Mouse (Mus musculus): ENCODE data around the gene Gstp1. TPM values are rescaled to one million over a fixed set of nuclear protein-coding genes. Genes with fewer than 3 reads are reported as not detected.

The Gstp1 gene
- polyA plus RNA-seq, 1 experiment from 2014 or later: 441 TPM

DNA sequence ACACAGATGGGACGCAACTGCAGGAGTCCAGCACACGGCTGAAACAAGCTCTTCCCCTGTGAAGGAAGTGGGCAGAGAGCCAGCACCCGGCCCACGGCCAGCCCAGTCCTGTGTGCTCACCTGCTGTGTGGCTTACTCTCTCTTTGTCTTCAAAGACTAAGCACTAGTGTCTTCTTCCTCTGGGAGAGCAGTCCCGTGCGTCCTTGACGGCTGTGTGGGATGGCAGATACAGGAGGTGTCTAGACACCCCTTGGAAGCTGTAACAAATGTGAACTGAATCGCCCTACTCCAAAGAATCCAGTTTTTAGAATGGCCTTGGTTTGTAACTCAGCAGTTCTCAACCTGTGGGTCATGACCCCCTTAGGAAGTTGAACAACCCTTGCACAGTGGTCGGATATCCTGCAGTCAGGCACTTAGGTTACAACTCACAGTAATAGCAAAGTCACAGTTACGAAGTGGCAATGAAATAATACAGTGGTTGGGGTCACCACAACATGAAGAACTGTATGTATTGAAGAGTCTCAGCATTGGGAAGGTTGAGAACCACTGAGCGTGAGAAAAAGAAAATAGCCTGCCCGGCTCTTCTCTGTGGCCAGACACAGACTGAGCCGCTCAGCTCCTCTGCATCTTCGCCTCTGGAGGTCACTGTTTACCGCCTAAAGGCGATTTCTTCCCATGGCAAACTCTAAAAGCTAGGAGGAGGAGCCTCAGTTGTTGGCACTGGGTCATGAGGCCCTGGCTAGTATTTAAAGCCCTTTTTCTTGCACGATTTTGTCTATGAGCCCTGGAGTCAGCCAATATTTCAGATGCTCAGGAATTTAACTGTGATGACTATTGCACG, 18.8 kb downstream of the Gstp1 start:
- no peak overlapping the region for H3K9ac ChIP-seq (ENCODE audit: low read depth, low read length)

DNA sequence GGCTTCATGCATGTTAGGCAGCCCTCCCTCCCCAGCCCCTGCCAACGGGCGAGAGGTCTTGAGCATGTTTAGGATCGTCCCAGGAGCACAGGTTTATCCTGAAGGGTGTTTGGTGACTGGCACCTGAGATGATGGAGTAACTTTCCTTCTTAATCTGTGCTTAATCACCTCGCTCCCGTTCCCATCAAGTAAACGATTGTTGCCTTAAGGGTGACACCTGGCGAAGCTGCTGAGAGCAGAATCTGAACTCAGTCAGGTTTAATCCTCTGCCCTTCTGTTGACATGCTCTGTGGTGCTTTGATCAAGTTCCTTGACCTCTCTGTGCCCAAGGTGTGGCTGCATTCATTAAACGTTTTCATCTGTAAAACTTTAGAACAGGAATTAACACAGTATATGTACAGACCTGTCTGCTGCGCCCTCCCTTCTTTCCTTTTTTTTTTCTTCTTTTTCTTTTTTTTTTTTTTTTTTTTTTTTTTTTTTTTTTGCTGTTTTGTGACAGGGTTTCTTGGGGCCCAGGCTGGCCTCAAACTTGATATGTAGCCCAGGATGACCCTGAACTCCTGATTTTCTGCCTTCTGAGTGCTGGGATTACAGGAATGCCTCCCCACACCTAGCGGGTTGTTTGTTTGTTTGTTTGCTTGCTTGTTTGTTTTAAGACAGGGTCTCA, 19.7 kb downstream of the Gstp1 start:
- 68% methylated on average over 10 of the region's 10 CpGs for WGBS

More for the DNA sequence above, 18.8 kb downstream of the Gstp1 start:
- 30% methylated on average over 18 of the region's 18 CpGs for WGBS
- ATAC-seq (replicated peaks; ENCODE audit: low FRiP score, low read depth) (peak; percentile 81), DNase-seq (ENCODE audit: low spot score) (peak; percentile 95)
- Histone ChIP-seq H3K27ac (no peak overlapping the region), H3K36me3 (ENCODE audit: insufficient read depth, low read length) (no peaks in the 10 kb centered on the region), H3K4me1 (replicated peaks; ENCODE audit: insufficient read depth, low read length) (no peaks in the 10 kb centered on the region), H3K27me3 (ENCODE audit: insufficient read depth, low read length) (no peaks in the 10 kb centered on the region), H3K9me3 (replicated peaks; ENCODE audit: low read length) (no peaks in the 10 kb centered on the region), H3K4me2 (ENCODE audit: low read length) (no peak overlapping the region), H3K4me3 (replicated peaks; ENCODE audit: low read depth, low read length) (no peak overlapping the region)
- peak; percentile 91 for TF ChIP-seq CTCF (IDR thresholded peaks at IDR 0.05; ENCODE audit: low read depth)

GRCm38 (mm10) chr19:4015635-4016034, 22.1 kb downstream of the Gstp1 start:
- Histone ChIP-seq H3K27ac (no peak overlapping the region), H3K9ac (ENCODE audit: low read depth, low read length) (no peak overlapping the region), H3K9me3 (replicated peaks; ENCODE audit: low read length) (no peaks in the 10 kb centered on the region), H3K4me1 (replicated peaks; ENCODE audit: insufficient read depth, low read length) (no peaks in the 10 kb centered on the region), H3K4me2 (ENCODE audit: low read length) (no peak overlapping the region), H3K36me3 (ENCODE audit: insufficient read depth, low read length) (no peaks in the 10 kb centered on the region), H3K4me3 (replicated peaks; ENCODE audit: low read depth, low read length) (no peak overlapping the region), H3K27me3 (ENCODE audit: insufficient read depth, low read length) (no peaks in the 10 kb centered on the region)
- 67% methylated on average over 5 of the region's 5 CpGs for WGBS
- TF ChIP-seq CTCF (IDR thresholded peaks at IDR 0.05; ENCODE audit: low read depth): no peak
- DNase-seq (ENCODE audit: low spot score) (no peak), ATAC-seq (replicated peaks; ENCODE audit: low FRiP score, low read depth) (no peak)

More for the DNA sequence above, 19.7 kb downstream of the Gstp1 start:
- no peak overlapping the region for H3K4me3 ChIP-seq (replicated peaks; ENCODE audit: low read depth, low read length)
- DNase-seq (ENCODE audit: low spot score) (no peak), ATAC-seq (replicated peaks; ENCODE audit: low FRiP score, low read depth) (no peak)
- TF ChIP-seq CTCF (IDR thresholded peaks at IDR 0.05; ENCODE audit: low read depth): no peak
- no peaks in the 10 kb centered on the region for H3K27me3 ChIP-seq (ENCODE audit: insufficient read depth, low read length)
- no peaks in the 10 kb centered on the region for H3K9me3 ChIP-seq (replicated peaks; ENCODE audit: low read length)
- no peak overlapping the region for H3K27ac ChIP-seq
- no peaks in the 10 kb centered on the region for H3K4me1 ChIP-seq (replicated peaks; ENCODE audit: insufficient read depth, low read length)
- H3K36me3 ChIP-seq (ENCODE audit: insufficient read depth, low read length): no peaks in the 10 kb centered on the region
- H3K4me2 ChIP-seq (ENCODE audit: low read length): no peak overlapping the region
- H3K9ac ChIP-seq (ENCODE audit: low read depth, low read length): no peak overlapping the region

DNA sequence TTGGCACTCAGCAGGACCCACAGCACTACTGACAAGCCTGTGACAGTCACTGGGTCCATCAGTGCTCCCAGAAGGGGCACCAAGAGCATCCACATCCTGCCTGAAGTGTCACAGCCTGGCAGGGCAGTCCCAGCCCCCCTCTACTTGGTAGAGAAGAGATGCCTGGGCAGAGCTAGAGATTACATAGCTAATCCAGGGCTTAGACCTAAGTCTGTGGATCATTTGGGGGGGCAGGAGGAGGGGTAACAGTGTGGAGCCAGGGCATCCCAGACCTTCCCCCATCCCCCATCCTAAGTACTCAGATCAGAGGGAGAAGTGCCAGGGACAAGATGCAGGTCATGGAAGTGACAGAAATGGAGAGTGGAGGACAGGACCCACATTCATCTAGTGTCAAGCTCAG, 23.0 kb downstream of the Gstp1 start:
- Histone ChIP-seq H3K9ac (ENCODE audit: low read depth, low read length) (no peak overlapping the region), H3K27me3 (ENCODE audit: insufficient read depth, low read length) (no peaks in the 10 kb centered on the region), H3K4me2 (ENCODE audit: low read length) (no peak overlapping the region), H3K27ac (no peak overlapping the region), H3K9me3 (replicated peaks; ENCODE audit: low read length) (no peaks in the 10 kb centered on the region), H3K36me3 (ENCODE audit: insufficient read depth, low read length) (peaks cover 3% of the 10 kb centered on the region; the same call in 1 of the 2 replicates), H3K4me3 (replicated peaks; ENCODE audit: low read depth, low read length) (no peak overlapping the region), H3K4me1 (replicated peaks; ENCODE audit: insufficient read depth, low read length) (no peaks in the 10 kb centered on the region)
- no peak for ATAC-seq (replicated peaks; ENCODE audit: low FRiP score, low read depth)
- DNase-seq (ENCODE audit: low spot score): no peak
- TF ChIP-seq CTCF (IDR thresholded peaks at IDR 0.05; ENCODE audit: low read depth): no peak

GRCm38 (mm10) chr19:4013066-4013465, 24.7 kb downstream of the Gstp1 start:
- DNase-seq (ENCODE audit: low spot score) (no peak), ATAC-seq (replicated peaks; ENCODE audit: low FRiP score, low read depth) (peak; percentile 15; the same call in 1 of the 2 replicates)
- peak overlapping the region; percentile 32; the same call in 1 of the 2 replicates for H3K9ac ChIP-seq (ENCODE audit: low read depth, low read length)
- no peaks in the 10 kb centered on the region for H3K27me3 ChIP-seq (ENCODE audit: insufficient read depth, low read length)
- peak overlapping the region; percentile 85; the same call in 1 of the 2 replicates for H3K4me3 ChIP-seq (replicated peaks; ENCODE audit: low read depth, low read length)
- WGBS: 19% methylated on average over 9 of the region's 9 CpGs
- no peaks in the 10 kb centered on the region for H3K9me3 ChIP-seq (replicated peaks; ENCODE audit: low read length)
- H3K4me1 ChIP-seq (replicated peaks; ENCODE audit: insufficient read depth, low read length): no peaks in the 10 kb centered on the region
- TF ChIP-seq CTCF (IDR thresholded peaks at IDR 0.05; ENCODE audit: low read depth): no peak
- no peak overlapping the region for H3K27ac ChIP-seq
- H3K36me3 ChIP-seq (ENCODE audit: insufficient read depth, low read length): peaks cover 18% of the 10 kb centered on the region
- peak overlapping the region; percentile 41 for H3K4me2 ChIP-seq (ENCODE audit: low read length)

DNA sequence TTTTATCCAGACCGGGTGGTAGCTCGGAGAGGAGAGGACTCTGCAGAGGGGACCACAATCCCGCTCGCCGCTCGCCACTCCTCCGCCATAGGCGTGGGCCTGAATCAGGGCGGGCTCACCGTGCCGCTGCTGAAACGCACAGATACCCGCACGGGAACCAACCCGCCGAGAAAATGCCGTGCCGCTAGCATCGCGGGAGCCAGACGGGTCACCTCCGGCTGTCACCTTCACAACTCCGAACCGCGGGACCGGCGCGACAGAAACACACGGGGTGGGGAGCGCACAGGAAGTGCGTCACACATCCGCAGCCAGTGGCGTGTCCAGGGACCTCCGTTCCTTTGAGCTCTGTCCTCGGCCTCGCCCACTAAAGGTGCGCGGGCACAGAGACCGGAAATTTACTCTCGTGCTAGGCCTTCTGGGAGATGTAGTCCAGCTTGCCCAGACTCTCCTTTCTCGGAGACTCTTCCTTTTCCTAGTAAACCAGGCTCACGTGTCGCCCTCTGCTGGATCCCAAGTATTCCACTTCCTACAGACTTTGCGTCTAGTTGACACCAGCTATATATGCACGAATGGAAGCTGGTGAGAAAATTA, 25.3 kb downstream of the Gstp1 start, which contains the start of gene Ndufv1:
Gene Ndufv1, minus strand, starts transcription at position 375 of the 591 bp plus-strand sequence.
- H3K27me3 ChIP-seq (ENCODE audit: insufficient read depth, low read length): no peaks in the 10 kb centered on the region
- 0% methylated on average over 45 of the region's 45 CpGs for WGBS
- H3K4me1 ChIP-seq (replicated peaks; ENCODE audit: insufficient read depth, low read length): no peaks in the 10 kb centered on the region
- H3K36me3 ChIP-seq (ENCODE audit: insufficient read depth, low read length): peaks cover 24% of the 10 kb centered on the region
- peak within 1 kb of the TSS; percentile 85 for H3K4me3 ChIP-seq (replicated peaks; ENCODE audit: low read depth, low read length)
- peak; percentile 100 for DNase-seq (ENCODE audit: low spot score)
- H3K9me3 ChIP-seq (replicated peaks; ENCODE audit: low read length): no peaks in the 10 kb centered on the region
- H3K4me2 ChIP-seq (ENCODE audit: low read length): peak within 1 kb of the TSS; percentile 64
- TF ChIP-seq CTCF (IDR thresholded peaks at IDR 0.05; ENCODE audit: low read depth): peak; percentile 97
- ATAC-seq (replicated peaks; ENCODE audit: low FRiP score, low read depth): peak; percentile 98
- H3K9ac ChIP-seq (ENCODE audit: low read depth, low read length): peak within 1 kb of the TSS; percentile 78
- H3K27ac ChIP-seq: peak within 1 kb of the TSS; percentile 64; the same call in 1 of the 2 replicates

Data from kidney, postnatal 0 days (tissue).